ENCODE assay signal across 8 mouse cellular contexts in the genomic region with DNA sequence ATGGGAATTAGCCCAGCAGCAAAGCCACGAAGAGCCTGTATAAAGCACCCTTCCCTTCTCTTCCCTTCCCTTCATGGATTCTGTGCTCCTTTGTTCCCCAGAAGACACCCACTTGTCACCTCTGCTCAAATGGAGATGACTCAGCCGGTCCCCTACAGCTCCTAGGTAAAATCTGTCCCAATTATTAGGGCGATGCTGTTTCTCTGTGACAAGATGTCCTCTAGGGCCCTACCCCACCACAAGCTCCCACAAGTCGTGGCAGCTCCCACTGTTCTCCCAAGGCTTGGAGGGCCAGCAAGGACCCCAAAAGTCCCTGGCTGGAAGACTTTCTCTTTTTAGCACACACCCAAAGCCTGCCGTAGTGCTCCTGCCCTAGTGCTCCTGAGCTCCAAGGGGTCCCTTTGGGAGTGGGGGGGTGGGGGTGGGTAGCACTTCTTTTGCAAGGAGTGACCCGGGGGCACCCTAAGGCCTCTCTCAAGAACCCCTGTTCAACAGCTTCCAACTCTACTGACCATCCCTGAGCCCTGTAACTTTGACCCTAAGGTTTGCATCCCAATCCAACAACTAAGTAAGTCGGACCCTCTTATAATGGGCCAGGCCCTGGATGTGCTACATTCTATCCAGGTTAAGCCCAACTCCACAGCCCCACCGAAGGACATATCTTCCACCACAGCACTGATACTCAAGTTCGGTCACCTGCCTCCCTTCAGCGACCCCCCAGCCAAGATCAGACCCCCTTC. TPM values are rescaled to one million over a fixed set of nuclear protein-coding genes. Genes with fewer than 3 reads are reported as not detected.
DNase-seq lines count a peak whose midpoint lies in the region; ATAC-seq and TF ChIP-seq lines count a peak whose summit lies in the region.

No protein-coding gene starts in this region.

- ATAC-seq in CD4-positive, CD25-positive, alpha-beta regulatory T cell, adult 4 months = peak; percentile 21
- ATAC-seq in forebrain, embryonic 14.5 days = peak; percentile 14
- 0 out of 2 replicates have a peak, but pooled peaks have one; percentile 2 for ATAC-seq in limb, embryonic 14.5 days (ENCODE audit: low FRiP score, low read depth)
- 0 out of 2 replicates have a peak, but pooled peaks have one; percentile 3 for ATAC-seq in stomach, embryonic 16.5 days (ENCODE audit: insufficient read depth, low FRiP score)

- H3K9me3 ChIP-seq in forebrain, embryonic 14.5 days (replicated peaks; ENCODE audit: control insufficient read depth, low read length) = no peaks in the 10 kb centered on the region
- H3K9me3 ChIP-seq in limb, embryonic 14.5 days (ENCODE audit: control insufficient read depth, low read length) = no peaks in the 10 kb centered on the region
- H3K9me3 ChIP-seq in stomach, embryonic 16.5 days (replicated peaks; ENCODE audit: control insufficient read depth, low read length) = no peaks in the 10 kb centered on the region

- H3K36me3 ChIP-seq in forebrain, embryonic 14.5 days (ENCODE audit: control insufficient read depth, insufficient read depth, low read length) = 0 out of 2 replicates have a peak, but pooled peaks cover 10% of the 10 kb centered on the region
- peaks cover 16% of the 10 kb centered on the region for H3K36me3 ChIP-seq in limb, embryonic 14.5 days (ENCODE audit: control insufficient read depth, insufficient read depth, low read length)
- no peaks in the 10 kb centered on the region; the same call in 1 of the 2 replicates for H3K36me3 ChIP-seq in stomach, embryonic 16.5 days (ENCODE audit: control insufficient read depth, insufficient read depth, low read length)

- H3K27ac ChIP-seq in gastrocnemius, adult 2 months = peak overlapping the region; percentile 92
- no peak overlapping the region for H3K27ac ChIP-seq in forebrain, embryonic 14.5 days (ENCODE audit: low read depth, low read length)
- peak overlapping the region; percentile 73 for H3K27ac ChIP-seq in limb, embryonic 14.5 days (replicated peaks; ENCODE audit: low read depth, low read length)
- H3K27ac ChIP-seq in stomach, embryonic 16.5 days (ENCODE audit: low read length) = peak overlapping the region; percentile 81

- peaks cover 13% of the 10 kb centered on the region for H3K4me1 ChIP-seq in forebrain, embryonic 14.5 days (ENCODE audit: control insufficient read depth, insufficient read depth, low read length)
- peaks cover 28% of the 10 kb centered on the region for H3K4me1 ChIP-seq in limb, embryonic 14.5 days (ENCODE audit: control insufficient read depth, insufficient read depth, low read length)
- peaks cover 33% of the 10 kb centered on the region for H3K4me1 ChIP-seq in stomach, embryonic 16.5 days (ENCODE audit: control insufficient read depth, insufficient read depth, low read length)

- peak overlapping the region; percentile 90 for H3K9ac ChIP-seq in forebrain, embryonic 14.5 days (ENCODE audit: low read length)
- H3K9ac ChIP-seq in limb, embryonic 14.5 days (ENCODE audit: low read depth, low read length, severe bottlenecking) = peak overlapping the region; percentile 88
- H3K9ac ChIP-seq in stomach, embryonic 16.5 days (ENCODE audit: low read length) = peak overlapping the region; percentile 90

- 27% methylated on average over 10 of the region's 10 CpGs for WGBS in forebrain, embryonic 14.5 days
- 18% methylated on average over 10 of the region's 10 CpGs for WGBS in limb, embryonic 14.5 days
- WGBS in stomach, embryonic 16.5 days = 14% methylated on average over 10 of the region's 10 CpGs

- H3K27me3 ChIP-seq in forebrain, embryonic 14.5 days (replicated peaks; ENCODE audit: control insufficient read depth, insufficient read depth, low read length) = no peaks in the 10 kb centered on the region
- no peaks in the 10 kb centered on the region for H3K27me3 ChIP-seq in limb, embryonic 14.5 days (ENCODE audit: control insufficient read depth, insufficient read depth, low read length)
- no peaks in the 10 kb centered on the region for H3K27me3 ChIP-seq in stomach, embryonic 16.5 days (ENCODE audit: control insufficient read depth, insufficient read depth, low read length)

- intact Hi-C loops in gastrocnemius, adult 2 months (cut with DNase I) = no loop called here

- no peak for TF ChIP-seq POLR2A in limb, embryonic 14.5 days (IDR thresholded peaks at IDR 0.05; ENCODE audit: borderline replicate concordance, extremely low read depth, insufficient read depth, insufficient read length)

- DNase-seq in gastrocnemius, adult 2 months = no peak
- DNase-seq in gastrocnemius, postnatal 10 days = no peak
- peak; percentile 16 for DNase-seq in forebrain, embryonic 14.5 days (ENCODE audit: low spot score)
- no peak for DNase-seq in limb, embryonic 14.5 days (ENCODE audit: low spot score)
- DNase-seq in urinary bladder, postnatal 14 days (ENCODE audit: low spot score) = no peak
- no peak for DNase-seq in frontal cortex, postnatal 36 days (ENCODE audit: low spot score in 2 of 2)

- TF ChIP-seq CTCF in gastrocnemius, adult 2 months (IDR thresholded peaks at IDR 0.05) = no peak

- H3K4me2 ChIP-seq in forebrain, embryonic 14.5 days (ENCODE audit: low read length) = peak overlapping the region; percentile 76
- H3K4me2 ChIP-seq in limb, embryonic 14.5 days (replicated peaks; ENCODE audit: low read depth, low read length, severe bottlenecking) = peak overlapping the region; percentile 94
- H3K4me2 ChIP-seq in stomach, embryonic 16.5 days (ENCODE audit: low read depth, low read length) = peak overlapping the region; percentile 90

- peak overlapping the region; percentile 83 for H3K4me3 ChIP-seq in gastrocnemius, adult 2 months
- peak overlapping the region; percentile 87 for H3K4me3 ChIP-seq in forebrain, embryonic 14.5 days (ENCODE audit: low read depth, low read length)
- peak overlapping the region; percentile 89 for H3K4me3 ChIP-seq in limb, embryonic 14.5 days (replicated peaks; ENCODE audit: low read length)
- H3K4me3 ChIP-seq in stomach, embryonic 16.5 days (replicated peaks; ENCODE audit: low read length) = peak overlapping the region; percentile 80

RNA-seq across cellular contexts. Expression of a gene that starts 0.5 kb away (rescaled TPM):
- 10 to 100 TPM; 18.9 to 21.4 TPM for total RNA-seq in gastrocnemius, adult 2 months (2021)
- 10 to 100 TPM; 12.9 to 13.6 TPM for total RNA-seq in gastrocnemius, postnatal 10 days (2021)
- 10 to 100 TPM; 21.7 to 26.7 TPM for polyA plus RNA-seq in CD4-positive, CD25-positive, alpha-beta regulatory T cell, adult 4 months (2017; shearing (Covaris generic))
- polyA plus RNA-seq in forebrain, embryonic 14.5 days (2014; fragmentation: Nextera tagmentation; extraction: Ambion mirVana) = 22.0 and 23.5 TPM in 2 replicates
- 13.4 and 14.1 TPM in 2 replicates for polyA plus RNA-seq in limb, embryonic 14.5 days (2012; rRNA removed)
- 13.6 and 18.4 TPM in 2 replicates for polyA plus RNA-seq in limb, embryonic 14.5 days (2014; fragmentation: Nextera tagmentation; extraction: Ambion mirVana)
- polyA plus RNA-seq in stomach, embryonic 16.5 days (2015; fragmentation: Nextera tagmentation; extraction: Ambion mirVana) = 19.2 and 23.7 TPM in 2 replicates

RNA-seq across cellular contexts. Expression of a gene that starts 1.0 kb away (rescaled TPM):
- 10 to 100 TPM; 35.4 to 43.5 TPM for total RNA-seq in gastrocnemius, adult 2 months (2021)
- total RNA-seq in gastrocnemius, postnatal 10 days (2021) = 10 to 100 TPM; 44.1 to 47.3 TPM
- 10 to 100 TPM; 62.0 to 65.2 TPM for polyA plus RNA-seq in CD4-positive, CD25-positive, alpha-beta regulatory T cell, adult 4 months (2017; shearing (Covaris generic))
- polyA plus RNA-seq in forebrain, embryonic 14.5 days (2014; fragmentation: Nextera tagmentation; extraction: Ambion mirVana) = 54.6 and 71.9 TPM in 2 replicates
- 84.5 and 110 TPM in 2 replicates for polyA plus RNA-seq in limb, embryonic 14.5 days (2012; rRNA removed)
- 82.4 and 92.3 TPM in 2 replicates for polyA plus RNA-seq in limb, embryonic 14.5 days (2014; fragmentation: Nextera tagmentation; extraction: Ambion mirVana)
- polyA plus RNA-seq in stomach, embryonic 16.5 days (2015; fragmentation: Nextera tagmentation; extraction: Ambion mirVana) = 105 and 119 TPM in 2 replicates
